Mouse (Mus musculus): ENCODE measurements around the gene Brd1. TPM values are rescaled to one million over a fixed set of nuclear protein-coding genes. Genes with fewer than 3 reads are reported as not detected.
"Not testable (repeated sequence)": the region's sequence is repeated elsewhere in the genome, so short reads cannot be mapped to it uniquely, and the experiment has no call there.

The Brd1 gene
- polyA plus RNA-seq, 1 experiment = 26.4 TPM

DNA sequence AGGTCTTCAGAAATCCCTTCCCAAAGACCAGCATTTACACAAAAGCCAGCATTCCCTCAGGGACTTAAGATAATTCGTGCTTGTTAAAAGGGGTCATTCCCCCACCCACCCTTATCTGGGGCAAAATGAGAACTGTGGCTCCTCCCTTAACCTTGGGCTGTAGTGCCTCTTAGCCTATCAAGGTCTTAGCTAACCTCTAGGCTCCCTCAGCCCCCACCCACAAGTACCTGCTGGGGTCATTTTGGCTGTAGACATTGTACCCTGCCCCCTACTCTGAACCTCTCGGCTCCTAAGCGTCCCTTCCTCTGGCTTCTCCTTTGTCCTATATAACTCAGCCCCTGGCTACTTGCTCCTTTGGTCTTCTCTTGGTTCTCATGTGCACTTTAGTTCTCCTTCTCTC is 11.9 kb upstream of the Brd1 start:
- Histone ChIP-seq H3ac (ENCODE audit: control insufficient read depth, insufficient read length) (no peak overlapping the region), H3K36me3 (ENCODE audit: control insufficient read depth, insufficient read depth) (no peaks in the 10 kb centered on the region), H3K4me3 (no peak overlapping the region), H3K4me2 (ENCODE audit: low read depth) (no peak overlapping the region), H3K27me3 (ENCODE audit: control insufficient read depth, insufficient read depth, insufficient read length) (peaks cover 24% of the 10 kb centered on the region), H3K79me2 (ENCODE audit: control insufficient read depth, insufficient read depth) (no peaks in the 10 kb centered on the region)
- TF ChIP-seq MAX (IDR thresholded peaks at IDR 0.05; ENCODE audit: low read depth) (no peak), SRF (IDR thresholded peaks at IDR 0.05; ENCODE audit: control insufficient read depth, insufficient read length, low read depth) (no peak), REST (IDR thresholded peaks at IDR 0.05; ENCODE audit: insufficient read depth, insufficient read length) (no peak), USF1 (IDR thresholded peaks at IDR 0.05; ENCODE audit: low read depth) (no peak), POLR2AphosphoS2 (IDR thresholded peaks at IDR 0.05; ENCODE audit: insufficient read length, low read depth) (no peak), CEBPB (IDR thresholded peaks at IDR 0.05; ENCODE audit: insufficient read depth, poor library complexity, severe bottlenecking) (no peak), E2F4 (IDR thresholded peaks at IDR 0.05; ENCODE audit: insufficient read depth) (no peak), MYOD1 (IDR thresholded peaks at IDR 0.05; ENCODE audit: control insufficient read depth in 1 of 3, insufficient read length in 2 of 3, low read depth in 2 of 3) (no peak), POLR2A (IDR thresholded peaks at IDR 0.05; ENCODE audit: insufficient read length, low read depth) (no peak), MYOG (IDR thresholded peaks at IDR 0.05; ENCODE audit: control insufficient read depth in 1 of 3, insufficient read depth in 1 of 3, insufficient read length in 2 of 3, low read depth in 2 of 3) (no peak), TCF12 (IDR thresholded peaks at IDR 0.05; ENCODE audit: insufficient read depth, poor library complexity, severe bottlenecking) (no peak), TCF3 (IDR thresholded peaks at IDR 0.05; ENCODE audit: insufficient read length, low read depth) (no peak)

DNA sequence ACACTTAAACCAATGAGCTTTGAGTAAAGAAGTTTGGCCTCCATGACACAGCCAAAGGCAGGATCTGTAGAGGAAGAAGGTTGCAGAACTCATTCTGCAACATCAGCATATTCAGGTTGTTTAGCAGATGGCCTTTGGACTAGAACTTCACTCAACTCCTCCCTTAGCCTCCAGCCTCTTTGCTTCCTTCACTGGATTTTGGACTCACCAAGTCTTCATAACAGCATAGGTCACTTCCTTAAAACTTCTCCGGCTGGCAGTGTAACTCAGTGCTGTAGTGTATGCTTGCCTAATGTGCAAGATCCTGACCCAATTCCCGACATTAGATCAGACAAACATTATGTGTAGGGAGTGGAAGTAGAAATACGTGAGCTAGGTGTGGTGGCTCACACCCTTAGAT is 11.3 kb upstream of the Brd1 start:
- TF ChIP-seq MYOG (IDR thresholded peaks at IDR 0.05; ENCODE audit: control insufficient read depth in 1 of 3, insufficient read depth in 1 of 3, insufficient read length in 2 of 3, low read depth in 2 of 3) (no peak), SRF (IDR thresholded peaks at IDR 0.05; ENCODE audit: control insufficient read depth, insufficient read length, low read depth) (no peak)
- Histone ChIP-seq H3K27me3 (ENCODE audit: control insufficient read depth, insufficient read depth, insufficient read length) (peaks cover 24% of the 10 kb centered on the region), H3ac (ENCODE audit: control insufficient read depth, insufficient read length) (no peak overlapping the region), H3K4me2 (ENCODE audit: low read depth) (no peak overlapping the region), H3K4me3 (no peak overlapping the region), H3K79me2 (ENCODE audit: control insufficient read depth, insufficient read depth) (no peaks in the 10 kb centered on the region), H3K36me3 (ENCODE audit: control insufficient read depth, insufficient read depth) (no peaks in the 10 kb centered on the region)

DNA sequence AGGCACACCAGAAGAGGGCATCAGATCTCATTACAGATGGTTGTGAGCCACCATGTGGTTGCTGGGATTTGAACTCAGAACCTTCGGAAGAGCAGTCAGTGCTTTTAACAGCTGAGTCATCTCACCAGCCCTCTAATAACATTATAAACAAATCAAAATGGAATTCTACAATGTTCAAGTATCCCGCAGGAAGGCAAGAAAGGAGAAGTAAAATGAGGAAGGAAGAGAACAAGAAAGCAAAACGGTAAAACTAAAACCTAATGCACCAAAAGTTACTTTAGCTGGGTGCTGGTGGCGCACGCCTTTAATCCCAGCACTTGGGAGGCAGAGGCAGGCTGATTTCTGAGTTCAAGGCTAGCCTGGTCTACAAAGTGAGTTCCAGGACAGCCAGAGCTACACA is 9.3 kb upstream of the Brd1 start:
- not testable (repeated sequence) for H3K79me2 ChIP-seq (ENCODE audit: control insufficient read depth, insufficient read depth); H3ac ChIP-seq (ENCODE audit: control insufficient read depth, insufficient read length); H3K4me2 ChIP-seq (ENCODE audit: low read depth); H3K4me3 ChIP-seq; H3K36me3 ChIP-seq (ENCODE audit: control insufficient read depth, insufficient read depth)
- peaks cover 24% of the 10 kb centered on the region for H3K27me3 ChIP-seq (ENCODE audit: control insufficient read depth, insufficient read depth, insufficient read length)

DNA sequence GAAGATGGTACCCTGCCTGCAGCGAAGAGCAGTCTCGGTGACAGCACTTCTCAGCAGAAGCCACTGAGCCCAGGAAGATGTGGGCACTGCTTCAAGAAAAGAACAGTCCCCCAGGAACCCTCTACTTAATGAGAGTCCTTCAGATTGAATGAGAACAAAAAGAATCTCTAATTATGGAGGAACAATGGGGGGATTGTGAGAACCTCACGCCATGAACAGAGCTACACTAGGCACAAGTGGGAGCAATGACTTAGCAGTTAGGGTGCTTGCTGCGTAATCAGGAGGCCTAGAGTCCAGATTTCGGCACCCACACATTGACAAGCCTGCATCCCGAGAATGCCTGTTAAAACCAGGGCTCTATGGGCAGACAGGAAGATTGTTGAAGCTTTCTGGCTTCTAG is 7.3 kb upstream of the Brd1 start:
- no peak overlapping the region for H3K4me3 ChIP-seq
- no peaks in the 10 kb centered on the region for H3K79me2 ChIP-seq (ENCODE audit: control insufficient read depth, insufficient read depth)
- peaks cover 17% of the 10 kb centered on the region for H3K27me3 ChIP-seq (ENCODE audit: control insufficient read depth, insufficient read depth, insufficient read length)
- no peaks in the 10 kb centered on the region for H3K36me3 ChIP-seq (ENCODE audit: control insufficient read depth, insufficient read depth)
- H3ac ChIP-seq (ENCODE audit: control insufficient read depth, insufficient read length) = no peak overlapping the region
- no peak overlapping the region for H3K4me2 ChIP-seq (ENCODE audit: low read depth)
- no peak for TF ChIP-seq REST (IDR thresholded peaks at IDR 0.05; ENCODE audit: insufficient read depth, insufficient read length)
- TF ChIP-seq TCF12 (IDR thresholded peaks at IDR 0.05; ENCODE audit: insufficient read depth, poor library complexity, severe bottlenecking) = no peak
- no peak for TF ChIP-seq MYOD1 (IDR thresholded peaks at IDR 0.05; ENCODE audit: control insufficient read depth in 1 of 3, insufficient read length in 2 of 3, low read depth in 2 of 3)
- TF ChIP-seq MAX (IDR thresholded peaks at IDR 0.05; ENCODE audit: low read depth) = no peak
- no peak for TF ChIP-seq CEBPB (IDR thresholded peaks at IDR 0.05; ENCODE audit: insufficient read depth, poor library complexity, severe bottlenecking)
- no peak for TF ChIP-seq TCF3 (IDR thresholded peaks at IDR 0.05; ENCODE audit: insufficient read length, low read depth)
- no peak for TF ChIP-seq SRF (IDR thresholded peaks at IDR 0.05; ENCODE audit: control insufficient read depth, insufficient read length, low read depth)
- TF ChIP-seq E2F4 (IDR thresholded peaks at IDR 0.05; ENCODE audit: insufficient read depth) = no peak
- TF ChIP-seq MYOG (IDR thresholded peaks at IDR 0.05; ENCODE audit: control insufficient read depth in 1 of 3, insufficient read depth in 1 of 3, insufficient read length in 2 of 3, low read depth in 2 of 3) = no peak

DNA sequence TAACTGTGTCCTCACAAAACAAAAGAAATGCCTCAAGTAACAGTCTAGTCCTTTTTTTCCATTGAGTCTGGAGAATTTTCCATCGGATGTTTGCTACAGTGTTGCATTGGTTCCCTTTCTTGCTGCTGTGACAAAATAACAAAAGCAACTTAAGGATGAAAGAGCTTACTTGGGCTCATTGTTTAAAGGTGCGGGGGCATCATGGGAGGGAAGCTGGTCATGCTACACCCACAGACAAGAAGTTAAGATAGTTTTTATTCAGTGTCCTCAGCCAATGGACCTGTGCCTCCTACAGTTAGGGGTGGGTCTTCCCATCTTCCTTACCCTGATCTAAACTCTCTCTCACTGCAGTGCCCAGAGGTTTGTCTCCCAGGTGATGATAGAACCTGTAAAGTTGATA is 4.4 kb upstream of the Brd1 start:
- no peaks in the 10 kb centered on the region for H3K79me2 ChIP-seq (ENCODE audit: control insufficient read depth, insufficient read depth)
- H3K27me3 ChIP-seq (ENCODE audit: control insufficient read depth, insufficient read depth, insufficient read length) = no peaks in the 10 kb centered on the region
- H3K36me3 ChIP-seq (ENCODE audit: control insufficient read depth, insufficient read depth) = no peaks in the 10 kb centered on the region
- H3ac ChIP-seq (ENCODE audit: control insufficient read depth, insufficient read length) = no peak overlapping the region
- H3K4me3 ChIP-seq = no peak overlapping the region
- H3K4me2 ChIP-seq (ENCODE audit: low read depth) = no peak overlapping the region
- TF ChIP-seq POLR2AphosphoS2 (IDR thresholded peaks at IDR 0.05; ENCODE audit: insufficient read length, low read depth) = no peak
- no peak for TF ChIP-seq E2F4 (IDR thresholded peaks at IDR 0.05; ENCODE audit: insufficient read depth)
- no peak for TF ChIP-seq USF1 (IDR thresholded peaks at IDR 0.05; ENCODE audit: low read depth)
- no peak for TF ChIP-seq MAX (IDR thresholded peaks at IDR 0.05; ENCODE audit: low read depth)
- TF ChIP-seq CEBPB (IDR thresholded peaks at IDR 0.05; ENCODE audit: insufficient read depth, poor library complexity, severe bottlenecking) = no peak
- no peak for TF ChIP-seq MYOG (IDR thresholded peaks at IDR 0.05; ENCODE audit: control insufficient read depth in 1 of 3, insufficient read depth in 1 of 3, insufficient read length in 2 of 3, low read depth in 2 of 3)
- TF ChIP-seq REST (IDR thresholded peaks at IDR 0.05; ENCODE audit: insufficient read depth, insufficient read length) = no peak
- no peak for TF ChIP-seq POLR2A (IDR thresholded peaks at IDR 0.05; ENCODE audit: insufficient read length, low read depth)
- TF ChIP-seq TCF3 (IDR thresholded peaks at IDR 0.05; ENCODE audit: insufficient read length, low read depth) = no peak
- TF ChIP-seq MYOD1 (IDR thresholded peaks at IDR 0.05; ENCODE audit: control insufficient read depth in 1 of 3, insufficient read length in 2 of 3, low read depth in 2 of 3) = no peak
- no peak for TF ChIP-seq SRF (IDR thresholded peaks at IDR 0.05; ENCODE audit: control insufficient read depth, insufficient read length, low read depth)
- TF ChIP-seq TCF12 (IDR thresholded peaks at IDR 0.05; ENCODE audit: insufficient read depth, poor library complexity, severe bottlenecking) = no peak

Measured in myocyte (in vitro differentiated cells).